ENCODE assay signal across 9 mouse cellular contexts in genomic region chr11:33146143-33146497, GRCm38 (mm10). TPM values are rescaled to one million over a fixed set of nuclear protein-coding genes. Genes with fewer than 3 reads are reported as not detected.
A peak's percentile ranks its signal among the peaks of the same experiment; 100 is the strongest.
DNase-seq lines count a peak whose midpoint lies in the region; ATAC-seq and TF ChIP-seq lines count a peak whose summit lies in the region.
"Had no signal": no experiment of that assay in that cellular context is flagged by ENCODE, and none has a peak within 500 bp of the region (broad histone marks: within the 10 kb centered on the region; RNA-seq: fewer than 3 reads in every experiment).

No protein-coding gene starts in this region.

- peak overlapping the region; percentile 24; the same call in 1 of the 2 replicates for H3K9ac ChIP-seq in hindbrain, embryonic 13.5 days

- WGBS in hindbrain, embryonic 13.5 days, result 3% methylated on average over 9 of the region's 9 CpGs

- DNase-seq in adipocyte (ENCODE audit: low spot score), result peak; percentile 95
- peak; percentile 39 for DNase-seq in cerebellum, adult 8-10 months
- peak; percentile 89 for DNase-seq in gastrocnemius, adult 2 months
- DNase-seq in layer of hippocampus, postnatal 14 days (ENCODE audit: low spot score in 2 of 2), result peak; percentile 78 to 89
- peak; percentile 80 for DNase-seq in lung, postnatal 36 days
- DNase-seq in testis, postnatal 10 days (ENCODE audit: low spot score), result peak; percentile 82
- DNase-seq in spleen, postnatal 36 days (ENCODE audit: low spot score in 2 of 2), result no peak

- TF ChIP-seq CTCF in gastrocnemius, adult 2 months (IDR thresholded peaks at IDR 0.05), result no peak

- H3K27ac ChIP-seq in gastrocnemius, adult 2 months, result no peak overlapping the region
- peak overlapping the region; percentile 30; the same call in 1 of the 2 replicates for H3K27ac ChIP-seq in hindbrain, embryonic 13.5 days

- intact Hi-C loops in gastrocnemius, adult 2 months (cut with DNase I), result loop anchor here (10.0 kb wide), 1 partner anchor 521 kb away; no protein-coding TSS in a partner anchor

- peaks cover 17% of the 10 kb centered on the region for H3K36me3 ChIP-seq in hindbrain, embryonic 13.5 days

- H3K9me3 ChIP-seq in hindbrain, embryonic 13.5 days, result no peaks in the 10 kb centered on the region

- no peak for ATAC-seq in hindbrain, embryonic 13.5 days (ENCODE audit: low FRiP score)

- H3K4me1 ChIP-seq in hindbrain, embryonic 13.5 days (replicated peaks), result peaks cover 50% of the 10 kb centered on the region

- peak overlapping the region; percentile 84 for H3K4me2 ChIP-seq in hindbrain, embryonic 13.5 days

- H3K27me3 ChIP-seq in hindbrain, embryonic 13.5 days, result peaks cover 34% of the 10 kb centered on the region

- H3K4me3 ChIP-seq in gastrocnemius, adult 2 months, result peak overlapping the region; percentile 43
- peak overlapping the region; percentile 64 for H3K4me3 ChIP-seq in hindbrain, embryonic 13.5 days
- H3K4me3 ChIP-seq: myocyte had no signal

RNA-seq across cellular contexts. Expression of gene Fgf18, which starts 1.1 kb away (rescaled TPM):
- 1 to 10 TPM in 1 of 2 experiments, under 1 TPM in 1; 0.89 to 2.5 TPM for total RNA-seq in gastrocnemius, adult 2 months (2021)
- polyA plus RNA-seq in hindbrain, embryonic 13.5 days (2015; fragmentation: Nextera tagmentation; extraction: Ambion mirVana), result 4.8 and 5.0 TPM in 2 replicates
- total RNA-seq in layer of hippocampus, postnatal 14 days (2021), result 1 to 10 TPM; 5.6 to 6.2 TPM

RNA-seq across cellular contexts. Expression of gene Npm1, which starts 16.9 kb away (rescaled TPM):
- total RNA-seq in gastrocnemius, adult 2 months (2021), result 100 to 1,000 TPM; 129 to 144 TPM
- polyA plus RNA-seq in hindbrain, embryonic 13.5 days (2015; fragmentation: Nextera tagmentation; extraction: Ambion mirVana), result 542 and 556 TPM in 2 replicates
- 100 to 1,000 TPM; 176 to 188 TPM for total RNA-seq in layer of hippocampus, postnatal 14 days (2021)

RNA-seq across cellular contexts. Expression of gene Tlx3, which starts 57.3 kb away (rescaled TPM):
- total RNA-seq in gastrocnemius, adult 2 months (2021), result not detected
- polyA plus RNA-seq in hindbrain, embryonic 13.5 days (2015; fragmentation: Nextera tagmentation; extraction: Ambion mirVana), result 20.2 and 29.0 TPM in 2 replicates
- not detected for total RNA-seq in layer of hippocampus, postnatal 14 days (2021)
- polyA plus RNA-seq: myocyte had no signal

Comparison
In these comparisons a context has a peak if more than half of its experiments do, and no peak if none do; other contexts are left out.
1. DNase-seq: peak in adipocyte (single experiment), cerebellum, adult 8-10 months (single experiment), gastrocnemius, adult 2 months (single experiment), layer of hippocampus, postnatal 14 days (2 of 2), lung, postnatal 36 days (single experiment) and testis, postnatal 10 days (single experiment); none in spleen, postnatal 36 days (0 of 2).